ENCODE assay signal across 8 mouse cellular contexts in the genomic region with DNA sequence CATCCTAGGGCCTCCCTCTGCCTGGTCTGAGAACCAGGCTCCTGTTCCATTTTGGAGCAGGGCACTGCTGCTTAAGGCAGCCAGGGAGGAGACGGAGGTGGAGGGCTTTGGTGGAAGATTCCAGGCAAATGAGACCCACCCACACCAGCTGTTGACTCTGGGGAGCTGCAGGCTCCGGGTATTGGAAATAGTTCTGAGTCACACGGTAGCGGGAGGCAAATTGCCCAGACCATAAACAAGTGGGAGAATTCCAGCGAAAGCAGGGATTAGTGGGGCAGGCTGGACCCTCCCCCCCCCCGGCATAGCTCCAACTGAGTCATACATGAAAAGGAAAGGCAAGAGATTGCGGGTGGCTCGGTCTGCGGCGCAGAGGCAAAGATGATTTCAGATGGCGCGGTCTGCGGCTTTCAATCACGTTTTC.
DNase-seq lines count a peak whose midpoint lies in the region; ATAC-seq and TF ChIP-seq lines count a peak whose summit lies in the region.

No protein-coding gene starts in this region.

- peak; percentile 30 to 43 for DNase-seq in cerebellum, postnatal 14 days
- no peak for DNase-seq in cerebellum, adult 11-12 months
- peak; percentile 82 for DNase-seq in brain, embryonic 14.5 days (ENCODE audit: low read depth)
- DNase-seq in gastrocnemius, postnatal 25 days, result peak; percentile 60
- DNase-seq in layer of hippocampus, adult 2 months (ENCODE audit: low spot score in 2 of 2), result peak; percentile 70 to 87
- DNase-seq in lung, postnatal 4 days, result peak; percentile 13 to 44
- DNase-seq in kidney, adult 8-10 months, result no peak

- no peak for TF ChIP-seq CTCF in brain, embryonic 14.5 days (IDR thresholded peaks at IDR 0.05; ENCODE audit: borderline replicate concordance, extremely low read depth, insufficient read depth, insufficient read length)
- no peak for TF ChIP-seq CTCF in layer of hippocampus, adult 2 months (conservative IDR thresholded peaks at IDR 0.05)

- no peak for ATAC-seq in megakaryocyte progenitor cell, adult 5-6 weeks (replicated peaks; ENCODE audit: poor library complexity)

- no peak for TF ChIP-seq POLR2A in brain, embryonic 14.5 days (IDR thresholded peaks at IDR 0.05; ENCODE audit: borderline replicate concordance, extremely low read depth, insufficient read depth, insufficient read length, poor library complexity, severe bottlenecking)

- H3K4me3 ChIP-seq in layer of hippocampus, adult 2 months, result peak overlapping the region; percentile 5; the same call in 1 of the 2 replicates

- H3K27ac ChIP-seq in layer of hippocampus, adult 2 months, result peak overlapping the region; percentile 28; the same call in 1 of the 2 replicates

Comparison
In these comparisons a context has a peak if more than half of its experiments do, and no peak if none do; other contexts are left out.
1. DNase-seq: peak in cerebellum, postnatal 14 days (2 of 2), brain, embryonic 14.5 days (single experiment), gastrocnemius, postnatal 25 days (single experiment), layer of hippocampus, adult 2 months (2 of 2) and lung, postnatal 4 days (2 of 2); none in cerebellum, adult 11-12 months (single experiment) and kidney, adult 8-10 months (0 of 2).